Mouse (Mus musculus) liver (tissue): ENCODE results near the gene Calm2.

Experiments used
- DNase-seq: peaks from one replicate; pipeline ENCODE4 v3.0.0-alpha.2; 2020; ENCODE audit warnings: mixed read lengths

The Calm2 gene

DNA sequence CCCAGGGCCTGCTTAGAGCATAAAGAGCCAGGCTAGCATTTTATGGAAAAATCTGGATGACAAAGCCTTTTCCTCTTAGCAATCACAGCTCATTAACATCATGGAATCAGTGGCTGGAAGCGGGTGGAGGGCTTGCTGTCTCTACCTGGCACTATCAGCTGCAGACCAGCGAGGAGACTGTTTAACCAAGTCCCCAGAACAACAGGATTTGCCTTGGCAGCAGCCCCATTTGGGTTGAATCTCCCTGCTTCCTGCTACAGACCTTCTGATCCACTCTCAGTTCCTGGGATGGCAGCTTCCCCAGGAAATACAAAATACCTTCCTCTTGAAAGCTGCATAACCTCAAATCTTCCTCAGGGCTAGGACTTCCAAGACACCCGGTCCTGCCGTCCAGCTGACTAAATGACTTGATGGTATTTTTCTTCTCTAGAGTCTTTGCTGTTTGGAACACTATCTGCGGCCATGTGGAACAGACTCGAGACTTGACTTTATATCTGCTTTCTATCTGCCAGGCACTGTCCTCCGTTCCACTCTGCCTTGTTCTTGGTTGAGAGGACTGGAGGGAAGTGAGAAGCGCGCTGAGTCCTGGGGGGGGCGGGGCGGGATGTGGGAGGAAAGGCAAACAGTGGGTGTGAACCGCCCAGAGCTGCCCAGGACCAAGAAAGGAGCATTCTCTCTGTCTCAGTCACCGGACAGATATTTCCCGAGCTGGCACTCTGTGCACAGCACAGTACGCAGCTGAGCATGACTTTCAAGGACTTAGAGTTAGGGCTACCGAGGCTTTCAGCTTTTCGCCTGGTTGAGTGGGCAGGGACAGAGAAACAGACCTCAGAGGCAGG, 12.4 kb upstream of the Calm2 start:
- DNase-seq = no peak

DNA sequence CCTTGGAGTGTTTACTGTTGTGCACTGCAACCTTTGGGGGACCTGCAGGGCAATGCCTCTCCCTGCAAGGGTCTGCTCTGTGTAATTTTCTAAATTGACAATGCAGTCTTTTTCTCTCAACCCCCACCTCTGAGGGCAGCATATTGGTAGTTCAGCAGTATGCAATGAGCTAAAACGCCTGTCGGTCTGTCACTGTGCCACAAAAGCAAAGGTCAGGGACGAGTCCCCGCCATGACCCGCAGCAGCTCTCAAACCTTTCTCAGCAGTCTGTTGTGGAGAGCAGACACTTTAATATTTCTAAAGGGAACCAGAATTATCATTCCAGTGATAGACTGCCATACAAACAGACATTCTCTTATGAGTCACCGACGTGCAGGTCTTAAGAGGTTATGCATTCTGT, 11.2 kb upstream of the Calm2 start:
- DNase-seq = no peak

- no peak for DNase-seq
Measured at GRCm38 (mm10) chr17:87454121-87454520, 7.4 kb upstream of the Calm2 start.

DNA sequence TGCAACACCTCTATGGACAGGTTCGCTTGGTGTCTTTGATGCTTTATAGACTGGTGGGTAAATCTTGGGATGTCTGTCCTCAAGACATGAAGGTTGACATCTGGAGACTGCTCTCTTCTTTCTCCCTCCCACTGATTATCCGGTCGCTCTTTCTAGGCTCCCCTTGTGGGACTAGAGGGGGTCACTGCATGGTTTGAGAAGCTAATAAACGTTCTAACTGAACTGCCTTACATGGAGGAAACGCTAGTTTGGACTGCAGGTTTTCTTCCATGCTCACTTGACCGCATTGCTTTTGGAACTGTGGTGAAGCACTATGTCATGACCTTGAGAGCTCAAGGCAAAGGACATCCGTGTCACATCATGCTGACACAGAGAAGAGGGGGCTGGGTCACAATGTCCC, 6.6 kb upstream of the Calm2 start:
- no peak for DNase-seq

GRCm38 (mm10) chr17:87448881-87449280, 2.1 kb upstream of the Calm2 start:
- no peak for DNase-seq

DNA sequence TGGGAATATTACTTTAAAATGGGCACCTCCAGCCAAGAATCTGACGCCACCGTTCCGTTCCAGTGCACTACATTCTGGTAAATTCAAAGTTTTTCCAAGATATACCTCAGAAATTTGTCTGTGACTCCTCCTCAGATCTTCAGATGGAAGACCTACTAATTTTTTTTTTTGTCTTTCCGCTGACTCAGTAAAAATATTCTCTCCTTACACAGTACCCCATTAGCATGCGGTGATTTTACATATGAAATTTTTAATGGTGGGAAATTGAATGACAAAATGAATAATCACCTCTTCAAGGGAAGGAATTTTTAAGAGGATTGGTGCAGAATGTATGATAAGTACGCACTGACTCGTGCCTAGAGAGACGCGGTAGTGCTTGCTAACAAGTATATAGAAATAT, 1.6 kb upstream of the Calm2 start:
- no peak for DNase-seq

DNA sequence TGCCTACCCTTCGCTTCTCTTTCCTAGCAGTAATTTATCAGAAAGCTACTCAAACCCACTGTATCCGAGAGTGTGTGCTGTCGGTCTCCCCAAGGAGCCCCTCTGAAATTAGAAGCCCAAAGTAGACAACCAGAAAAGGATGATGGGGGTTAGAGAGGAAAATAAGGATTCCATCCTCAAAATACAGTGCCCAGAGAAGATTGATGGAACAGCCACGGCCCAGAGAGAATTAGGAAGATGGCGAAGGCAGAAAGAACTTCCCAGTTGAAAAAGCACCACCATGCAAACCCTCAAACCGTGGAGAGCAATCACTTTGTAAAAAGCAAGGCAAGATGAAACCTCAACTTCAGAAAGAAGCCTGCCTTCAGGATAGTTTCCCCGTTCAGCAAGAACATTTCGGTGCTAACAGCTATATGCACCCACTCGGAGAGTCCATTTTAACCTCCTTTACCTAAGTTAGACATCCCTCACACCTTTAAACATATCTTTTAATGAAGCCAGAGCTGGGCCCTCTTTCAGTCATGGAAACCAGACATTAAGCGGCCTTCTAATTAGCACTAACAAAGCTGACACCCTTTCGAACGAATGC, 971 bp upstream of the Calm2 start:
- DNase-seq = no peak

DNA sequence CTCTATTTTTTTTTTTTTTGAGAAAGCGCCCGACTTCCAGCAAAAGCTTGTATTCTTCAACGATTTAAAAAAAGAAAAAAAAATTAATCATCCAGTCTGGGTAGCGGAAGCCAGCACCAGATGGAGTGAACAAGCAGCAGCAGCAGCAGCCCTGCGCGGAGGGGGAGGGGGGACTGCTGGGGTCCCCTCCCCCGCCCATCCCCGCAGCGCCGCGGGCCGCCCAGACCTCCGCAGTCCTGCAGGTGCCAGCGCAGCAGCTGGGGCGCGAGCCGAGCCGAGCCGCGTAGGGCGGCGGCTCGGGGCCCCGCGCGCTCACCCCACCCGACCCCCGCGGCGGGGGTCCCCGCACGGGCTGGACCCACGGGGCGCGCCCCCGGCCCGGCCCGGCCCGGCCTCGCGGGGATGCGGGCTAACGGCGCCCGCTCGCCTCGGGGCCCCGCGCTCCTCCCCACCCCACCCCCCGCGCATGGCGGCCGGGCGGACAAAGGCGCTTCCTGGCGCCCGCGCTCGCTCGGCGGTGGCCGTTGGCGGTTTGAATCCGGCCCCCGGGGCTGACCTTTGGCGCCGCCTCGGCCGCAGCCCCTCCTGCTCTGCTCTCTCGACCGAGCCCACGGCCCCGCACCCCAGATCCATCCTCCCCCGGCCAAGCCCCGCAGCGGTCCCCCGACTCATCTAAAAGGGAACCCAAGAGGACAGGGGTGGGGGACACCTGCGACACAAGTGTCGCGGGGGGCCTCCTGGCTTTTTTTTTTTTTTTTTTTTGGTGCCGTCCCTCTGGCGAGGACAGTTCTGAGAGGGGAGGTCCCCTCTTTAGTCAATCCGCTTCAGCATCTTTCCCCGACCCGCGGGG, 593 bp downstream of the Calm2 start:
- peak; percentile 77 for DNase-seq

GRCm38 (mm10) chr17:87445337-87445916, 1.3 kb downstream of the Calm2 start:
- DNase-seq = peak; percentile 21

DNA sequence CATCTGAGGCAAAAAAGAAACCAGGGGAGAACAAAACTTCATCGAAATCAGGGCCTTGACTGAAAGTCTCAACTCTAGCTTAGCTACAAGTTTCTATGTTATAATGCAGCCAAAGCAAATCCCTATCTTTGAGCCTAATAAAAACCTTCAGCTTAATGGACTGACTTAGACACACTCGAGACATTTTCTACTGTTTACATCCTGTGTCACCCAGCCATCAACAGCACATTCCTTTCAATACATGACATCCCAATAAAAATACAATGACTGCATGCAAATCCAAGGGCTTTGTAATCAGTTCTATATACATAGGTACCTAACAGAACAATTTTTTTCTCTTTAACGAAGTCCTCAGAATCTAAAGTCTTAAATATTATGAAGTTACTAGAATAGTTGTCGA, 2.0 kb downstream of the Calm2 start:
- no peak for DNase-seq

GRCm38 (mm10) chr17:87441537-87441936, 5.2 kb downstream of the Calm2 start:
- no peak for DNase-seq

GRCm38 (mm10) chr17:87439441-87439840, 7.3 kb downstream of the Calm2 start:
- no peak for DNase-seq

DNA sequence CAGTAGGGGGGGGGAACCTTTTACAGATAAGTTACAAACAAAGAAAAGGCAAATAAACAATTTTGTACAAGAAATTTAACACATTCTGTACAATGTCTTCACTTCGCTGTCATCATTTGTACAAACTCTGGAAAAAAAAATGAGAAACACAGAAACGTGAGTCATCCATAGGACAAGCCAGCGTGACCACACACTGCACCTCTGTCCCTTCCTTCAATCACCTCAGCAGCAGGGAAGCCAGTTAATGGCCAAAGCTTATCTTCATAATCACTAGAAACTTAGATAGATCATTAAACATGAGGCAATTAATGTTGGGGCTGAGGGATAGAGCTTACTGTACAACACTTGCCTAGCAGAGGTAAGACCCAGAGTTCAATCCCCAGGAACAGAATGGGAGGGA, 12.8 kb downstream of the Calm2 start:
- DNase-seq = no peak

- DNase-seq = no peak
Measured at GRCm38 (mm10) chr17:87432743-87433142, 14.0 kb downstream of the Calm2 start.

GRCm38 (mm10) chr17:87432314-87432713, 14.4 kb downstream of the Calm2 start:
- no peak for DNase-seq

- DNase-seq = no peak
Measured at GRCm38 (mm10) chr17:87429431-87429830, 17.3 kb downstream of the Calm2 start.

- no peak for DNase-seq
Measured at GRCm38 (mm10) chr17:87427511-87427910, 19.2 kb downstream of the Calm2 start, which contains the start of gene Stpg4. Gene Stpg4 (minus strand): TSS chr17:87427741.

GRCm38 (mm10) chr17:87418082-87418481, 28.7 kb downstream of the Calm2 start:
- DNase-seq = no peak

DNA sequence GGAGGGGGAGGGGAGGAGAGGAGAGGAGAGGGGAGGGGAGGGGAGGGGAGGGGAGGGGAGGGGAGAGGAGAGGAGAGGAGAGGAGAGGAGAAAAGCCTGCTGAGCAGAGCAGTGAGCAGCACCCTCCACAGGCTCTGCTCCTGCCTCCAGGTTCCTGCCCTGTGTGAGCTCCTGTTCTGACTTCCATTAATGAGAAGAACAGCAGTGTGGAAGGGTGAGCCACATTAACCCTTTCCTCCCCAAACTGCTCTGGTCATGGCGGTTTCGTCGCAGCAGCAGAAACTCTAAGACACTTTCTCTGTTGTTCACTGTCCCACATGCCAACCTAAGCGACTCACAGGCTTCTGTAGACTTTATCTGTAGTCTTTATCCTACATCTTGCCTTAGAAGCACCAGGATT, 40.1 kb downstream of the Calm2 start:
- DNase-seq = no peak

GRCm38 (mm10) chr17:87405576-87405975, 41.2 kb downstream of the Calm2 start:
- peak; percentile 23 for DNase-seq

GRCm38 (mm10) chr17:87403462-87403861, 43.3 kb downstream of the Calm2 start:
- no peak for DNase-seq

DNA sequence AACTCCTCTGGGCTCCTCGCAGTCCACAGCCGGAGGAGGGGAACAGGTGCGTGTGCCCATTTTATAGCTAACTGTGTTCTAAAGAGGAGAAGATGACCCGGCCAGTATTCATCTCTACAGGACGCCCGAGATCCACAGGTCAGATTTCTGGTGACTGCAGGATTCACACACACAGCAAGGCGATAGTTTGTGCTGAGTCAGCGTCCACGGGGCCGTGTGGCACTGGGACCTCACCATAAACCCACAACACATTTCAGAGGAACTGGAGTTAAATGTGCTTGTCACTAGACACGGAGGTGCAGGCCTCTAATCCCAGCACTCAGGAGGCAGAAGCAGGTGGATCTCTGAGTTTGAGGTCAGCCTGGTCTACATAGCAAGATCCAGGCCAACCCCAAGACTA, 44.3 kb downstream of the Calm2 start:
- DNase-seq = no peak

DNA sequence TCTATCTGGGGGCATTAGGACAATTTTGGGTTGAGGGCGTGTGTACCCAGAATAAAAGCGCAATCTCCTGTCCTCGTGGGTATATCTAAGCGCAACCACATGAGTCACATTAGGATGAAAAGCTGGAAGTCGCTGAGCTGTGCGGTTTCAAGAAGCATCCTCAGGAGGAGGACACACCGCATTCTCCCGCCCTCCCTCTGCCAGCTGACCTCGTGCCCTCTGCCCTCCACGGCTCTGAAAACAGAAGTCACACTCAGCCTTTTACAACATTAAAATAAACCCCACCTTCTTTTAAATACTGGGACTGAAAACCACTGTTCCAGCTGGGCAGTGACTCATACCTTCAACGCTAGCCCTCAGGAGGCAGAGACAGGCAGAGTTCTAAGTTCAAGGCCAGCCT, 49.6 kb downstream of the Calm2 start:
- no peak for DNase-seq
